Mouse (Mus musculus) CH12.LX (cell line): ENCODE measurements at regions not wholly inside any gene's neighbourhood (a gene's known extent, or its start where the extent isn't known, plus 50 kb on each side); places are given as distances from the start of the nearest gene placed in this dataset.

ENCODE experiments used
- DNase-seq: peaks from one replicate; pipeline ENCODE4 v3.0.0-alpha.2; 2013; ENCODE audit errors: extremely low read depth
- H3K27ac ChIP-seq: 2 replicates; pipeline ENCODE4 v1.5.1; 2012; ENCODE audit warnings: low read depth, mild to moderate bottlenecking, control low read depth, moderate library complexity; ENCODE audit not compliant: insufficient read depth
- H3K27me3 ChIP-seq: replicated peaks from 2 replicates; pipeline ENCODE3; 2012; ENCODE audit warnings: inconsistent platforms
- H3K36me3 ChIP-seq, 2 experiments: replicated peaks in 1 of 2; 2 replicates each; pipeline versions ENCODE3 to v1.6.1; 2012; ENCODE audit warnings: inconsistent platforms in 1 of 2, low read length in 1 of 2, mild to moderate bottlenecking in 1 of 2, mixed read lengths in 1 of 2, moderate library complexity in 1 of 2; ENCODE audit not compliant: control insufficient read depth in 1 of 2, insufficient read depth in 1 of 2
- H3K4me1 ChIP-seq, 2 experiments: 2 replicates each; pipeline ENCODE4 v1.6.1; 2012; ENCODE audit warnings: inconsistent platforms in 1 of 2, moderate library complexity in 1 of 2; ENCODE audit not compliant: insufficient read depth in 2 of 2, control insufficient read depth in 1 of 2
- H3K4me2 ChIP-seq: 2 replicates; pipeline ENCODE4 v1.6.1; 2012; ENCODE audit warnings: low read depth, mild to moderate bottlenecking, control low read depth; ENCODE audit not compliant: poor library complexity, insufficient read depth, severe bottlenecking
- H3K4me3 ChIP-seq, 3 experiments: fragments of 150-350 bp in 1 of 3; sonication (generic) in 1 of 3; replicated peaks in 1 of 3; 2 replicates each; pipeline versions ENCODE3 to v1.5.1; 2011 to 2012; ENCODE audit warnings: low read depth in 2 of 3, low read length in 2 of 3, mild to moderate bottlenecking in 2 of 3, moderate library complexity in 2 of 3, control low read depth in 1 of 3, improper control_type of control experiment in 1 of 3, inconsistent platforms in 1 of 3, mixed read lengths in 1 of 3; ENCODE audit not compliant: poor library complexity in 1 of 3
- H3K79me2 ChIP-seq: replicated peaks from 2 replicates; pipeline ENCODE4 v1.6.1; 2012; ENCODE audit warnings: mild to moderate bottlenecking, moderate library complexity; ENCODE audit not compliant: control insufficient read depth, poor library complexity, insufficient read depth, severe bottlenecking; ENCODE audit errors: extremely low read depth
- H3K9ac ChIP-seq: 2 replicates; pipeline ENCODE4 v1.6.1; 2012; ENCODE audit warnings: low read depth, mild to moderate bottlenecking, control low read depth, moderate library complexity; ENCODE audit not compliant: insufficient read depth
- H3K9me3 ChIP-seq: replicated peaks from 2 replicates; pipeline ENCODE3; 2012; ENCODE audit warnings: low read length, inconsistent platforms, mixed read lengths
- CHD1 ChIP-seq: IDR thresholded peaks from 2 replicates; pipeline ENCODE4 v1.6.1; 2012; ENCODE audit warnings: low read depth, low read length, improper control_type of control experiment, inconsistent platforms
- CHD2 ChIP-seq: IDR thresholded peaks from 2 replicates; pipeline ENCODE4 v1.6.1; 2011; ENCODE audit warnings: low read length, improper control_type of control experiment
- CTCF ChIP-seq, 2 experiments: IDR thresholded peaks in 1 of 2; conservative IDR thresholded peaks in 1 of 2; 2 replicates each; pipeline ENCODE4 v1.5.1; 2011 to 2012; ENCODE audit warnings: low read depth in 2 of 2, low read length in 2 of 2, improper control_type of control experiment in 1 of 2, inconsistent platforms in 1 of 2, mild to moderate bottlenecking in 1 of 2, moderate library complexity in 1 of 2
- ELF1 ChIP-seq: IDR thresholded peaks from 2 replicates; pipeline ENCODE4 v1.6.1; 2014; ENCODE audit warnings: low read depth, mild to moderate bottlenecking, inconsistent platforms, low read length, improper control_type of control experiment
- EP300 ChIP-seq: IDR thresholded peaks from 2 replicates; pipeline ENCODE4 v1.6.1; 2011; ENCODE audit warnings: low read length, improper control_type of control experiment
- ETS1 ChIP-seq: conservative IDR thresholded peaks from 2 replicates; pipeline ENCODE4 v1.6.1; 2012; ENCODE audit warnings: low read depth, mild to moderate bottlenecking, inconsistent platforms, low read length, improper control_type of control experiment, moderate library complexity
- HCFC1 ChIP-seq: IDR thresholded peaks from 2 replicates; pipeline ENCODE4 v1.6.1; 2012; ENCODE audit warnings: low read depth, mild to moderate bottlenecking, inconsistent platforms, low read length, improper control_type of control experiment
- IRF4 ChIP-seq: IDR thresholded peaks from 2 replicates; pipeline ENCODE4 v1.6.1; 2014; ENCODE audit warnings: low read depth, mild to moderate bottlenecking, inconsistent platforms, low read length, improper control_type of control experiment
- JUN ChIP-seq: IDR thresholded peaks from 2 replicates; pipeline ENCODE4 v1.6.1; 2011; ENCODE audit warnings: low read depth, mild to moderate bottlenecking, low read length, improper control_type of control experiment, moderate library complexity; ENCODE audit not compliant: insufficient read depth
- KAT2A ChIP-seq: IDR thresholded peaks from 2 replicates; pipeline ENCODE4 v1.6.1; 2012; ENCODE audit warnings: low read length, improper control_type of control experiment, inconsistent platforms; ENCODE audit not compliant: insufficient replicate concordance
- MAFK ChIP-seq: IDR thresholded peaks from 2 replicates; pipeline ENCODE4 v1.6.1; 2011; ENCODE audit warnings: low read length, improper control_type of control experiment; ENCODE audit not compliant: insufficient replicate concordance
- MAX ChIP-seq: IDR thresholded peaks from 2 replicates; pipeline ENCODE4 v1.6.1; 2011; ENCODE audit warnings: low read length, improper control_type of control experiment
- MAZ ChIP-seq: IDR thresholded peaks from 2 replicates; pipeline ENCODE4 v1.6.1; 2012; ENCODE audit warnings: low read depth, mild to moderate bottlenecking, inconsistent platforms, low read length, improper control_type of control experiment, moderate library complexity
- MEF2A ChIP-seq: IDR thresholded peaks from 2 replicates; pipeline ENCODE4 v1.6.1; 2014; ENCODE audit warnings: low read depth, mild to moderate bottlenecking, inconsistent platforms, low read length, improper control_type of control experiment, borderline replicate concordance
- MYC ChIP-seq: IDR thresholded peaks from 2 replicates; pipeline ENCODE4 v1.6.1; 2011; ENCODE audit warnings: low read depth, mild to moderate bottlenecking, improper control_type of control experiment, low read length
- NELFE ChIP-seq: IDR thresholded peaks from 2 replicates; pipeline ENCODE4 v1.6.1; 2011; ENCODE audit warnings: low read depth, low read length, improper control_type of control experiment
- PAX5 ChIP-seq: IDR thresholded peaks from 2 replicates; pipeline ENCODE4 v1.6.1; 2012; ENCODE audit warnings: low read length, inconsistent platforms, mixed read lengths
- POLR2A ChIP-seq: IDR thresholded peaks from 2 replicates; pipeline ENCODE4 v1.6.1; 2011; ENCODE audit warnings: low read depth, mild to moderate bottlenecking, improper control_type of control experiment, low read length
- POLR2AphosphoS2 ChIP-seq: IDR thresholded peaks from 2 replicates; pipeline ENCODE4 v1.6.1; 2011; ENCODE audit warnings: low read depth, low read length, improper control_type of control experiment
- SIN3A ChIP-seq: IDR thresholded peaks from 2 replicates; pipeline ENCODE4 v1.6.1; 2012; ENCODE audit warnings: low read length, improper control_type of control experiment, inconsistent platforms
- TBP ChIP-seq: conservative IDR thresholded peaks from 2 replicates; pipeline ENCODE4 v1.6.1; 2011; ENCODE audit warnings: low read depth, low read length, improper control_type of control experiment
- USF2 ChIP-seq: conservative IDR thresholded peaks from 2 replicates; pipeline ENCODE4 v1.6.1; 2011; ENCODE audit warnings: low read depth, low read length, improper control_type of control experiment
- ZC3H11A ChIP-seq: IDR thresholded peaks from 2 replicates; pipeline ENCODE4 v1.6.1; 2012; ENCODE audit warnings: low read depth, mild to moderate bottlenecking, inconsistent platforms, low read length, improper control_type of control experiment
- ZNF384 ChIP-seq: IDR thresholded peaks from 2 replicates; pipeline ENCODE4 v1.6.1; 2012; ENCODE audit warnings: low read depth, low read length, improper control_type of control experiment, inconsistent platforms
- dilution Hi-C: fragments of 300-500 bp; cut with MboI; formaldehyde crosslinking; loops from 2 replicates; pipeline ENCODE4 v1.14.3; 2020; ENCODE audit warnings: low sequenced_read_pairs; ENCODE audit not compliant: extremely low pct_unique_long_range_greater_than_20kb, extremely low pct_ligation_motif_present
- in situ Hi-C: fragments of 300-500 bp; cut with MboI; formaldehyde crosslinking; loops from 3 replicates; pipeline ENCODE4 v1.14.3; 2019; ENCODE audit warnings: low sequenced_read_pairs, low pct_ligation_motif_present, low pct_unique_long_range_greater_than_20kb, mixed read lengths

GRCm38 (mm10) chr5:149861489-149861962 is 156.9 kb upstream of the Rxfp2 start:
- Histone ChIP-seq H3K27ac (no peak overlapping the region), H3K4me2 (no peak overlapping the region), H3K9me3 (peaks cover 51% of the 10 kb centered on the region), H3K4me3 (no peak overlapping the region), H3K4me1 (no peaks in the 10 kb centered on the region), H3K79me2 (no peaks in the 10 kb centered on the region), H3K36me3 (no peaks in the 10 kb centered on the region), H3K9ac (no peak overlapping the region), H3K27me3 (no peaks in the 10 kb centered on the region)
- DNase-seq = no peak
- in situ Hi-C loops (no loop called here), dilution Hi-C loops (no loop called here)
- TF ChIP-seq MAFK = no peak
- TF ChIP-seq CTCF (conservative IDR thresholded peaks at IDR 0.05 in 1 of 2, IDR thresholded peaks at IDR 0.05 in 1 of 2; ENCODE audit: low read depth in 2 of 2, low read length in 2 of 2) = peak; percentile 30 to 35; a peak in 2 of 4 replicates

DNA sequence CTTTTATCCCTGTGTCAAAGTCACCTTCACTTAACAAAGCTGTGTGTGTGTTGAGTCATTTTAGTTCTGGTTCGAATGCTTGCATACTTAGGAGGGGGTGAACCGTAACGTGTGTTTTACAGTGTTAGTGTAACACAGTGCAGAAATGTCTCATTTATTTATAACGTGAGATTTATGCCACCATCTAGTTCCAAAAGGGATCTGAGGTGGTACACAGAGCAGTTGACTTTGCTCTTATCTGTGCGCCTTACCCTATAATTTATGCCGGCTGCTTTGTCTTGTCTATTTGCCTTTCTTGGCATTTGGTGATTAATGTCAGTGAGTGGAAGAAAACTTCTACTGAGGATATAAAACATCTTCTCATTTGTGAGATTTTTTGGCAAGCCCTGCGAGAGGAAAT is 150.5 kb upstream of the Rxfp2 start:
- Histone ChIP-seq H3K9ac (no peak overlapping the region), H3K36me3 (no peaks in the 10 kb centered on the region), H3K4me1 (no peaks in the 10 kb centered on the region), H3K27me3 (no peaks in the 10 kb centered on the region), H3K27ac (no peak overlapping the region), H3K79me2 (no peaks in the 10 kb centered on the region), H3K4me2 (no peak overlapping the region), H3K9me3 (peaks cover 51% of the 10 kb centered on the region), H3K4me3 (no peak overlapping the region)
- DNase-seq = no peak
- dilution Hi-C loops (no loop called here), in situ Hi-C loops (no loop called here)
- TF ChIP-seq MEF2A (no peak), POLR2A (no peak), USF2 (no peak), ZNF384 (no peak), NELFE (no peak), CHD2 (no peak), CTCF (conservative IDR thresholded peaks at IDR 0.05 in 1 of 2, IDR thresholded peaks at IDR 0.05 in 1 of 2; ENCODE audit: low read depth in 2 of 2, low read length in 2 of 2) (no peak), ETS1 (no peak), MAZ (no peak), ZC3H11A (no peak), JUN (no peak), SIN3A (no peak), POLR2AphosphoS2 (no peak), TBP (no peak)

- Histone ChIP-seq H3K9ac (no peak overlapping the region), H3K9me3 (peaks cover 50% of the 10 kb centered on the region), H3K79me2 (no peaks in the 10 kb centered on the region), H3K27me3 (no peaks in the 10 kb centered on the region), H3K27ac (no peak overlapping the region), H3K4me3 (no peak overlapping the region), H3K4me1 (no peaks in the 10 kb centered on the region), H3K4me2 (no peak overlapping the region), H3K36me3 (no peaks in the 10 kb centered on the region)
- dilution Hi-C loops = no loop called here
- TF ChIP-seq PAX5 (no peak), ELF1 (no peak), EP300 (no peak), IRF4 (no peak), KAT2A (no peak), MYC (no peak), MAX (no peak), CTCF (conservative IDR thresholded peaks at IDR 0.05 in 1 of 2, IDR thresholded peaks at IDR 0.05 in 1 of 2; ENCODE audit: low read depth in 2 of 2, low read length in 2 of 2) (no peak), ETS1 (no peak), CHD1 (no peak), HCFC1 (no peak)
- DNase-seq = no peak
- in situ Hi-C loops = no loop called here
Measured at GRCm38 (mm10) chr5:149869441-149869840, 149.0 kb upstream of the Rxfp2 start.
